In genomic region chr1:170622934-170623333, GRCm38 (mm10) we compare ENCODE assay signal across 12 mouse cellular contexts. TPM values are rescaled to one million over a fixed set of nuclear protein-coding genes. Genes with fewer than 3 reads are reported as not detected.
DNase-seq lines count a peak whose midpoint lies in the region; ATAC-seq and TF ChIP-seq lines count a peak whose summit lies in the region.
"Had no signal": no experiment of that assay in that cellular context is flagged by ENCODE, and none has a peak within 500 bp of the region (broad histone marks: within the 10 kb centered on the region; RNA-seq: fewer than 3 reads in every experiment).

No protein-coding gene starts in this region.

- H3K36me3 ChIP-seq in lung, embryonic 14.5 days (ENCODE audit: insufficient read depth), result no peaks in the 10 kb centered on the region
- H3K36me3 ChIP-seq in heart, embryonic 13.5 days, result peaks cover 8% of the 10 kb centered on the region; the same call in 1 of the 2 replicates
- H3K36me3 ChIP-seq in liver, postnatal 0 days (replicated peaks; ENCODE audit: insufficient read depth, low read length), result no peaks in the 10 kb centered on the region
- H3K36me3 ChIP-seq: embryonic facial prominence, embryonic 15.5 days had no signal

- H3K4me2 ChIP-seq in lung, embryonic 14.5 days, result no peak overlapping the region
- H3K4me2 ChIP-seq in heart, embryonic 13.5 days, result peak overlapping the region; percentile 16; the same call in 1 of the 2 replicates
- H3K4me2 ChIP-seq in liver, postnatal 0 days (ENCODE audit: low read depth, low read length), result peak overlapping the region; percentile 36
- H3K4me2 ChIP-seq: embryonic facial prominence, embryonic 15.5 days had no signal

- WGBS in lung, embryonic 14.5 days, result 17% methylated on average over 5 of the region's 5 CpGs
- WGBS in bone marrow, adult 2 months, result 2% methylated on average over 5 of the region's 5 CpGs
- whole genome bisulfite sequencing in heart, embryonic 13.5 days, result 4% methylated on average over 5 of the region's 5 CpGs
- 4% methylated on average over 5 of the region's 5 CpGs for WGBS in liver, postnatal 0 days (ENCODE audit: insufficient replicate concordance)

- H3K4me3 ChIP-seq in lung, embryonic 14.5 days (ENCODE audit: low read depth, low read length), result no peak overlapping the region
- H3K4me3 ChIP-seq in bone marrow, adult 2 months (replicated peaks; ENCODE audit: control insufficient read depth, low read depth, low read length), result no peak overlapping the region
- H3K4me3 ChIP-seq in heart, embryonic 13.5 days, result no peak overlapping the region
- no peak overlapping the region for H3K4me3 ChIP-seq in liver, postnatal 0 days (ENCODE audit: low read depth, low read length)
- H3K4me3 ChIP-seq: embryonic facial prominence, embryonic 15.5 days; gastrocnemius, adult 2 months had no signal

- peak; percentile 97 for ATAC-seq in lung, embryonic 14.5 days (ENCODE audit: insufficient read depth)
- peak; percentile 93 for ATAC-seq in heart, embryonic 13.5 days (ENCODE audit: extremely low read depth, insufficient number of reproducible peaks, low FRiP score, low TSS enrichment)
- ATAC-seq in liver, postnatal 0 days, result peak; percentile 100
- ATAC-seq in monocyte, adult 5-6 weeks (replicated peaks; ENCODE audit: insufficient number of reproducible peaks, low FRiP score, low TSS enrichment, poor library complexity, severe bottlenecking), result no peak

- H3K27ac ChIP-seq in lung, embryonic 14.5 days (ENCODE audit: low read depth), result peak overlapping the region; percentile 80
- peak overlapping the region; percentile 65 for H3K27ac ChIP-seq in bone marrow, adult 2 months (ENCODE audit: control insufficient read depth, insufficient read depth, low read depth, low read length, poor library complexity)
- peak overlapping the region; percentile 95 for H3K27ac ChIP-seq in heart, embryonic 13.5 days (replicated peaks)
- H3K27ac ChIP-seq in liver, postnatal 0 days (ENCODE audit: low read depth), result peak overlapping the region; percentile 90
- H3K27ac ChIP-seq: embryonic facial prominence, embryonic 15.5 days; gastrocnemius, adult 2 months had no signal

- peak; percentile 92 for DNase-seq in lung, embryonic 14.5 days
- no peak for DNase-seq in lung, adult 18-20 months
- peak; percentile 68 for DNase-seq in liver, postnatal 0 days
- no peak for DNase-seq in thymus, postnatal 10 days (ENCODE audit: low spot score in 2 of 2)
- no peak for DNase-seq in cerebellum, adult 18-20 months
- DNase-seq: gastrocnemius, adult 2 months; left cerebral cortex, postnatal 4 days; thymus, adult 2 months had no signal

- 0 out of 2 replicates have a peak, but pooled peaks have one; percentile 12 for TF ChIP-seq POLR2A in bone marrow, adult 2 months (IDR thresholded peaks at IDR 0.05; ENCODE audit: borderline replicate concordance, control insufficient read depth, low read depth, low read length)

- H3K4me1 ChIP-seq in lung, embryonic 14.5 days (ENCODE audit: insufficient read depth), result no peaks in the 10 kb centered on the region
- no peaks in the 10 kb centered on the region; the same call in 1 of the 2 replicates for H3K4me1 ChIP-seq in bone marrow, adult 2 months (ENCODE audit: control insufficient read depth, insufficient read depth, low read length)
- H3K4me1 ChIP-seq in heart, embryonic 13.5 days, result peaks cover 16% of the 10 kb centered on the region
- peaks cover 17% of the 10 kb centered on the region for H3K4me1 ChIP-seq in liver, postnatal 0 days (ENCODE audit: insufficient read depth)
- H3K4me1 ChIP-seq: embryonic facial prominence, embryonic 15.5 days had no signal

- TF ChIP-seq EP300 in liver, postnatal 0 days (IDR thresholded peaks at IDR 0.05; ENCODE audit: low read depth), result peak; percentile 98

- no peak for TF ChIP-seq CTCF in lung, embryonic 14.5 days (IDR thresholded peaks at IDR 0.05; ENCODE audit: low read depth)
- no peak for TF ChIP-seq CTCF in bone marrow, adult 2 months (IDR thresholded peaks at IDR 0.05; ENCODE audit: control insufficient read depth, insufficient read depth, low read length)
- no peak for TF ChIP-seq CTCF in liver, postnatal 0 days (IDR thresholded peaks at IDR 0.05; ENCODE audit: low read depth)

- H3K27me3 ChIP-seq in lung, embryonic 14.5 days (ENCODE audit: insufficient read depth, low read length), result no peaks in the 10 kb centered on the region
- H3K27me3 ChIP-seq in heart, embryonic 13.5 days (replicated peaks), result no peaks in the 10 kb centered on the region
- no peaks in the 10 kb centered on the region for H3K27me3 ChIP-seq in liver, postnatal 0 days (ENCODE audit: insufficient read depth, low read length)
- H3K27me3 ChIP-seq: embryonic facial prominence, embryonic 15.5 days had no signal

- H3K9ac ChIP-seq in lung, embryonic 14.5 days, result no peak overlapping the region
- no peak overlapping the region for H3K9ac ChIP-seq in heart, embryonic 13.5 days
- no peak overlapping the region for H3K9ac ChIP-seq in liver, postnatal 0 days (replicated peaks)
- H3K9ac ChIP-seq: embryonic facial prominence, embryonic 15.5 days had no signal

- H3K9me3 ChIP-seq in lung, embryonic 14.5 days (ENCODE audit: low read depth, low read length), result peaks cover 4% of the 10 kb centered on the region; the same call in 1 of the 2 replicates
- peaks cover 18% of the 10 kb centered on the region for H3K9me3 ChIP-seq in heart, embryonic 13.5 days
- peaks cover 3% of the 10 kb centered on the region; the same call in 1 of the 2 replicates for H3K9me3 ChIP-seq in liver, postnatal 0 days (ENCODE audit: low read length)
- H3K9me3 ChIP-seq: embryonic facial prominence, embryonic 15.5 days had no signal

RNA-seq across cellular contexts. Expression of gene Olfml2b, which starts 21.4 kb away (rescaled TPM):
- 18.8 and 19.9 TPM in 2 replicates for polyA plus RNA-seq in lung, embryonic 14.5 days (2014; fragmentation: Nextera tagmentation; extraction: Ambion mirVana)
- polyA plus RNA-seq in bone marrow, adult 2 months (2011; ENCODE audit: insufficient read depth, insufficient read length, low replicate concordance, missing spikeins), result 3.8 and 12.8 TPM in 2 replicates
- polyA plus RNA-seq in heart, embryonic 13.5 days (2015; fragmentation: Nextera tagmentation; extraction: Ambion mirVana), result 35.8 and 38.4 TPM in 2 replicates
- polyA plus RNA-seq in liver, postnatal 0 days (2015; fragmentation: Nextera tagmentation; extraction: Ambion mirVana), result 2.3 and 2.9 TPM in 2 replicates
- not detected in 3 replicates for total RNA-seq in monocyte, adult 5-6 weeks (2017)

RNA-seq across cellular contexts. Expression of gene Nos1ap, which starts 33.3 kb away (rescaled TPM):
- polyA plus RNA-seq in lung, embryonic 14.5 days (2014; fragmentation: Nextera tagmentation; extraction: Ambion mirVana), result 7.9 and 9.8 TPM in 2 replicates
- polyA plus RNA-seq in bone marrow, adult 2 months (2011; ENCODE audit: insufficient read depth, insufficient read length, low replicate concordance, missing spikeins), result 34.3 and 68.3 TPM in 2 replicates
- 17.9 and 21.2 TPM in 2 replicates for polyA plus RNA-seq in heart, embryonic 13.5 days (2015; fragmentation: Nextera tagmentation; extraction: Ambion mirVana)
- polyA plus RNA-seq in liver, postnatal 0 days (2015; fragmentation: Nextera tagmentation; extraction: Ambion mirVana), result 6.0 and 6.5 TPM in 2 replicates
- 0.21 to 1.8 TPM (median 1.8 TPM) in 3 replicates for total RNA-seq in monocyte, adult 5-6 weeks (2017)

Comparison
In these comparisons a context has a peak if more than half of its experiments do, and no peak if none do; other contexts are left out.
1. DNase-seq: peak in lung, embryonic 14.5 days (single experiment) and liver, postnatal 0 days (single experiment); none in lung, adult 18-20 months (0 of 2), thymus, postnatal 10 days (0 of 2) and cerebellum, adult 18-20 months (0 of 2).
2. Peak in every context shown above with its lines, with median percentiles within 50 percentile points of each other: H3K27ac ChIP-seq.